ENCODE assay signal across 8 mouse cellular contexts in genomic region chr11:45943891-45944642, GRCm38 (mm10). TPM values are rescaled to one million over a fixed set of nuclear protein-coding genes. Genes with fewer than 3 reads are reported as not detected.
DNase-seq lines count a peak whose midpoint lies in the region; ATAC-seq and TF ChIP-seq lines count a peak whose summit lies in the region.

No protein-coding gene starts in this region.

- H3K27ac ChIP-seq in lung, embryonic 14.5 days (ENCODE audit: low read depth) = peak overlapping the region; percentile 55; the same call in 1 of the 2 replicates
- H3K27ac ChIP-seq in hindbrain, embryonic 11.5 days (ENCODE audit: low read depth, low read length) = peak overlapping the region; percentile 60
- peak overlapping the region; percentile 64 for H3K27ac ChIP-seq in liver, embryonic 13.5 days

- H3K4me1 ChIP-seq in lung, embryonic 14.5 days (ENCODE audit: insufficient read depth) = peaks cover 12% of the 10 kb centered on the region; the same call in 1 of the 2 replicates
- H3K4me1 ChIP-seq in hindbrain, embryonic 11.5 days (replicated peaks; ENCODE audit: control insufficient read depth, insufficient read depth, low read length) = no peaks in the 10 kb centered on the region; the same call in 1 of the 2 replicates
- peaks cover 27% of the 10 kb centered on the region for H3K4me1 ChIP-seq in liver, embryonic 13.5 days (replicated peaks)

- WGBS in lung, embryonic 14.5 days = under 1% methylated on average over 49 of the region's 49 CpGs
- WGBS in hindbrain, embryonic 11.5 days = 1% methylated on average over 33 of the region's 49 CpGs
- WGBS in liver, embryonic 13.5 days (ENCODE audit: insufficient replicate concordance) = under 1% methylated on average over 49 of the region's 49 CpGs

- peak overlapping the region; percentile 85 for H3K9ac ChIP-seq in lung, embryonic 14.5 days
- peak overlapping the region; percentile 87 for H3K9ac ChIP-seq in hindbrain, embryonic 11.5 days (ENCODE audit: low read depth, low read length)
- peak overlapping the region; percentile 87 for H3K9ac ChIP-seq in liver, embryonic 13.5 days

- no peak for TF ChIP-seq CTCF in lung, embryonic 14.5 days (IDR thresholded peaks at IDR 0.05; ENCODE audit: low read depth)

- peak; percentile 55 for DNase-seq in lung, embryonic 14.5 days
- DNase-seq in lung, postnatal 4 days = no peak
- peak; percentile 55 for DNase-seq in R1 (ENCODE audit: low read depth, low spot score)
- DNase-seq in embryo, embryonic 11 days = peak; percentile 28
- DNase-seq in hindbrain, embryonic 11.5 days (ENCODE audit: low spot score) = peak; percentile 42
- peak; percentile 20 for DNase-seq in liver, embryonic 13.5 days
- peak; percentile 35 for DNase-seq in retina, embryonic 14.5 days (ENCODE audit: low spot score)
- DNase-seq in layer of hippocampus, adult 18-20 months (ENCODE audit: low spot score in 2 of 2) = no peak

- H3K27me3 ChIP-seq in lung, embryonic 14.5 days (ENCODE audit: insufficient read depth, low read length) = no peaks in the 10 kb centered on the region
- no peaks in the 10 kb centered on the region for H3K27me3 ChIP-seq in hindbrain, embryonic 11.5 days (ENCODE audit: control insufficient read depth, insufficient read depth, low read length)
- no peaks in the 10 kb centered on the region for H3K27me3 ChIP-seq in liver, embryonic 13.5 days

- peak; percentile 53 for ATAC-seq in lung, embryonic 14.5 days (ENCODE audit: insufficient read depth)
- peak; percentile 83 for ATAC-seq in hindbrain, embryonic 11.5 days (ENCODE audit: low FRiP score)
- peak; percentile 11 for ATAC-seq in liver, embryonic 13.5 days (ENCODE audit: low read depth)

- H3K9me3 ChIP-seq in lung, embryonic 14.5 days (ENCODE audit: low read depth, low read length) = no peaks in the 10 kb centered on the region
- H3K9me3 ChIP-seq in hindbrain, embryonic 11.5 days (ENCODE audit: control insufficient read depth, low read length) = no peaks in the 10 kb centered on the region
- no peaks in the 10 kb centered on the region for H3K9me3 ChIP-seq in liver, embryonic 13.5 days (replicated peaks)

- H3K4me2 ChIP-seq in lung, embryonic 14.5 days = peak overlapping the region; percentile 88
- peak overlapping the region; percentile 90 for H3K4me2 ChIP-seq in hindbrain, embryonic 11.5 days (replicated peaks; ENCODE audit: low read depth, low read length)
- H3K4me2 ChIP-seq in liver, embryonic 13.5 days = peak overlapping the region; percentile 99

- peak overlapping the region; percentile 85 for H3K4me3 ChIP-seq in lung, embryonic 14.5 days (ENCODE audit: low read depth, low read length)
- H3K4me3 ChIP-seq in hindbrain, embryonic 11.5 days (ENCODE audit: low read depth, low read length) = peak overlapping the region; percentile 83
- H3K4me3 ChIP-seq in liver, embryonic 13.5 days (replicated peaks) = peak overlapping the region; percentile 73

- peaks cover 15% of the 10 kb centered on the region; the same call in 1 of the 2 replicates for H3K36me3 ChIP-seq in lung, embryonic 14.5 days (ENCODE audit: insufficient read depth)
- H3K36me3 ChIP-seq in hindbrain, embryonic 11.5 days (ENCODE audit: control insufficient read depth, insufficient read depth, low read length) = no peaks in the 10 kb centered on the region
- peaks cover 17% of the 10 kb centered on the region for H3K36me3 ChIP-seq in liver, embryonic 13.5 days

RNA-seq across cellular contexts. Expression of gene Lsm11, which starts 0.7 kb away (rescaled TPM):
- polyA plus RNA-seq in lung, embryonic 14.5 days (2014; fragmentation: Nextera tagmentation; extraction: Ambion mirVana) = 9.9 and 10.0 TPM in 2 replicates
- 10.6 and 12.0 TPM in 2 replicates for polyA plus RNA-seq in hindbrain, embryonic 11.5 days (2014; fragmentation: Nextera tagmentation; extraction: Ambion mirVana)
- 3.3 and 3.6 TPM in 2 replicates for polyA plus RNA-seq in liver, embryonic 13.5 days (2015; fragmentation: Nextera tagmentation; extraction: Ambion mirVana)
- total RNA-seq in layer of hippocampus, adult 18-20 months (2021) = 10 to 100 TPM; 24.4 to 28.8 TPM

RNA-seq across cellular contexts. Expression of gene Thg1l, which starts 11.2 kb away (rescaled TPM):
- polyA plus RNA-seq in lung, embryonic 14.5 days (2014; fragmentation: Nextera tagmentation; extraction: Ambion mirVana) = 11.6 and 14.1 TPM in 2 replicates
- 13.1 and 15.7 TPM in 2 replicates for polyA plus RNA-seq in hindbrain, embryonic 11.5 days (2014; fragmentation: Nextera tagmentation; extraction: Ambion mirVana)
- 10.3 and 12.0 TPM in 2 replicates for polyA plus RNA-seq in liver, embryonic 13.5 days (2015; fragmentation: Nextera tagmentation; extraction: Ambion mirVana)
- total RNA-seq in layer of hippocampus, adult 18-20 months (2021) = 1 to 10 TPM; 9.4 to 9.7 TPM

RNA-seq across cellular contexts. Expression of gene Sox30, which starts 36.0 kb away (rescaled TPM):
- 0.09 and 0.12 TPM in 2 replicates for polyA plus RNA-seq in lung, embryonic 14.5 days (2014; fragmentation: Nextera tagmentation; extraction: Ambion mirVana)
- 0.15 and 0.25 TPM in 2 replicates for polyA plus RNA-seq in hindbrain, embryonic 11.5 days (2014; fragmentation: Nextera tagmentation; extraction: Ambion mirVana)
- polyA plus RNA-seq in liver, embryonic 13.5 days (2015; fragmentation: Nextera tagmentation; extraction: Ambion mirVana) = 0.05 TPM in 1 of 2 replicates, not detected in the other
- under 1 TPM in 1 of 2 experiments, not detected in 1; 0.10 TPM for total RNA-seq in layer of hippocampus, adult 18-20 months (2021)

Comparison
In these comparisons a context has a peak if more than half of its experiments do, and no peak if none do; other contexts are left out.
1. DNase-seq: peak in lung, embryonic 14.5 days (single experiment), R1 (single experiment), embryo, embryonic 11 days (single experiment), hindbrain, embryonic 11.5 days (single experiment), liver, embryonic 13.5 days (single experiment) and retina, embryonic 14.5 days (single experiment); none in lung, postnatal 4 days (0 of 2) and layer of hippocampus, adult 18-20 months (0 of 2).
2. ATAC-seq: peak in every context shown above with its lines; median percentile 83 in hindbrain, embryonic 11.5 days; 53 in lung, embryonic 14.5 days; 11 in liver, embryonic 13.5 days.
3. Peak in every context shown above with its lines, with median percentiles within 50 percentile points of each other: H3K27ac ChIP-seq, H3K4me2 ChIP-seq, H3K4me3 ChIP-seq and H3K9ac ChIP-seq.